24 mouse cellular contexts compared by ENCODE assay signal in the genomic region with DNA sequence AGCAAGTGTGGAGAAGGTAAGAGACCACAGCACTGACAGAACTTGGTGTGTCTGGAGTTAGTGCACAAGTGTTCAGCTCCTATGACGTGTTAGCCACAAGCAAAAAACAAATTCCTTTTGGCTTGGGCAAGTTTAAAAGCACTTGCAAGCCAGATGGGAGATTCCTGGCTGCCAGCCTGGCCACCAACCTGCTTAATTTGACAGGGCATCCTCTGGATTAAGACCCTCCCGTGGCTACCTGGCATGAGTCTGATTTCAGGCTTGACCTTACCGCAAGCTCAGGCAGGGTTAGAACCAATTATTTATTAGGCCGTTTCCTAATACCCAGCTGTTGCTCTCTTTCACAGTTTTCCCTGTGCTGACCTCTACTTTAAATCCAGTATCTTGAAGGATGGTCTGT. TPM values are rescaled to one million over a fixed set of nuclear protein-coding genes. Genes with fewer than 3 reads are reported as not detected.
DNase-seq lines count a peak whose midpoint lies in the region; ATAC-seq and TF ChIP-seq lines count a peak whose summit lies in the region.
"Had no signal": no experiment of that assay in that cellular context is flagged by ENCODE, and none has a peak within 500 bp of the region (broad histone marks: within the 10 kb centered on the region; RNA-seq: fewer than 3 reads in every experiment).

No protein-coding gene starts in this region.

- no peak overlapping the region for H3K4me3 ChIP-seq in forebrain, embryonic 10.5 days
- no peak overlapping the region for H3K4me3 ChIP-seq in forebrain, embryonic 11.5 days (ENCODE audit: low read depth, low read length)
- H3K4me3 ChIP-seq in lung, embryonic 15.5 days = no peak overlapping the region
- H3K4me3 ChIP-seq in stomach, embryonic 15.5 days (replicated peaks) = no peak overlapping the region
- H3K4me3 ChIP-seq in stomach, postnatal 0 days (ENCODE audit: low read depth, low read length) = no peak overlapping the region

- peaks cover 68% of the 10 kb centered on the region for H3K4me1 ChIP-seq in forebrain, embryonic 10.5 days
- H3K4me1 ChIP-seq in forebrain, embryonic 11.5 days (replicated peaks; ENCODE audit: control insufficient read depth, insufficient read depth, low read length) = peaks cover 26% of the 10 kb centered on the region; the same call in 1 of the 2 replicates
- peaks cover 51% of the 10 kb centered on the region for H3K4me1 ChIP-seq in lung, embryonic 15.5 days
- peaks cover 33% of the 10 kb centered on the region for H3K4me1 ChIP-seq in stomach, embryonic 15.5 days
- H3K4me1 ChIP-seq in stomach, postnatal 0 days (replicated peaks; ENCODE audit: control insufficient read depth, insufficient read depth) = peaks cover 2% of the 10 kb centered on the region; the same call in 1 of the 2 replicates

- H3K4me2 ChIP-seq in forebrain, embryonic 11.5 days (ENCODE audit: low read depth, low read length, severe bottlenecking) = no peak overlapping the region
- no peak overlapping the region for H3K4me2 ChIP-seq in lung, embryonic 15.5 days
- no peak overlapping the region for H3K4me2 ChIP-seq in stomach, embryonic 15.5 days
- H3K4me2 ChIP-seq in stomach, postnatal 0 days (replicated peaks; ENCODE audit: low read depth) = no peak overlapping the region

- ATAC-seq in forebrain, embryonic 11.5 days (replicated peaks; ENCODE audit: low FRiP score) = no peak
- no peak for ATAC-seq in lung, embryonic 15.5 days (ENCODE audit: borderline replicate concordance, extremely low read depth, low FRiP score, low TSS enrichment)
- ATAC-seq in stomach, embryonic 15.5 days (ENCODE audit: insufficient read depth, low FRiP score, low read depth) = no peak
- ATAC-seq in stomach, postnatal 0 days (ENCODE audit: low FRiP score, low TSS enrichment) = no peak
- ATAC-seq: CD4-positive, CD25-positive, alpha-beta regulatory T cell, adult 4 months; forebrain, embryonic 15.5 days had no signal

- WGBS in forebrain, embryonic 10.5 days = 78% methylated on average over 4 of the region's 4 CpGs
- 63% methylated on average over 4 of the region's 4 CpGs for WGBS in forebrain, embryonic 11.5 days
- 66% methylated on average over 4 of the region's 4 CpGs for WGBS in lung, embryonic 15.5 days
- 86% methylated on average over 4 of the region's 4 CpGs for WGBS in stomach, embryonic 15.5 days
- 73% methylated on average over 4 of the region's 4 CpGs for WGBS in stomach, postnatal 0 days

- peaks cover 31% of the 10 kb centered on the region for H3K27me3 ChIP-seq in forebrain, embryonic 10.5 days (ENCODE audit: poor library complexity, severe bottlenecking)
- H3K27me3 ChIP-seq in forebrain, embryonic 11.5 days (ENCODE audit: control insufficient read depth, insufficient read depth, low read length) = no peaks in the 10 kb centered on the region
- H3K27me3 ChIP-seq in lung, embryonic 15.5 days = no peaks in the 10 kb centered on the region
- no peaks in the 10 kb centered on the region for H3K27me3 ChIP-seq in stomach, embryonic 15.5 days (replicated peaks)
- H3K27me3 ChIP-seq in stomach, postnatal 0 days (ENCODE audit: control insufficient read depth, insufficient read depth, low read length) = no peaks in the 10 kb centered on the region
- H3K27me3 ChIP-seq: embryonic facial prominence, embryonic 15.5 days; forebrain, embryonic 15.5 days had no signal

- peak overlapping the region; percentile 97; the same call in 1 of the 2 replicates for H3K27ac ChIP-seq in forebrain, embryonic 10.5 days
- H3K27ac ChIP-seq in forebrain, embryonic 11.5 days (ENCODE audit: low read depth, low read length) = no peak overlapping the region
- H3K27ac ChIP-seq in lung, embryonic 15.5 days = 0 out of 2 replicates have a peak overlapping the region, but pooled peaks have one; percentile 10
- 0 out of 2 replicates have a peak overlapping the region, but pooled peaks have one; percentile 97 for H3K27ac ChIP-seq in stomach, embryonic 15.5 days
- H3K27ac ChIP-seq in stomach, postnatal 0 days (replicated peaks) = no peak overlapping the region; the same call in 1 of the 2 replicates
- H3K27ac ChIP-seq: forebrain, embryonic 15.5 days; hindbrain, embryonic 14.5 days; macrophage had no signal

- no peak for DNase-seq in forebrain, embryonic 10.5 days (ENCODE audit: extremely low spot score, low spot score)
- no peak for DNase-seq in forebrain, embryonic 11.5 days (ENCODE audit: low spot score)
- DNase-seq in lung, postnatal 36 days = no peak
- DNase-seq in stomach, postnatal 0 days (ENCODE audit: low spot score) = no peak
- no peak for DNase-seq in gastrocnemius, postnatal 14 days
- DNase-seq: adrenal gland, adult 8-10 months; cerebellum, adult 9-11 months; gastrocnemius, postnatal 36 days; heart, adult 18-20 months; kidney, postnatal 25 days; liver, embryonic 13.5 days; lung, adult 18-20 months; midbrain, embryonic 14.5 days; thymus, postnatal 14 days had no signal

- no peak for TF ChIP-seq CTCF in stomach, postnatal 0 days (IDR thresholded peaks at IDR 0.05; ENCODE audit: low read depth)

- no peaks in the 10 kb centered on the region for H3K36me3 ChIP-seq in forebrain, embryonic 10.5 days (replicated peaks)
- H3K36me3 ChIP-seq in forebrain, embryonic 11.5 days (ENCODE audit: control insufficient read depth, insufficient read depth, low read length) = no peaks in the 10 kb centered on the region
- no peaks in the 10 kb centered on the region for H3K36me3 ChIP-seq in lung, embryonic 15.5 days
- H3K36me3 ChIP-seq in stomach, embryonic 15.5 days = no peaks in the 10 kb centered on the region
- no peaks in the 10 kb centered on the region for H3K36me3 ChIP-seq in stomach, postnatal 0 days (ENCODE audit: control insufficient read depth, insufficient read depth, low read length)
- H3K36me3 ChIP-seq: embryonic facial prominence, embryonic 10.5 days; embryonic facial prominence, embryonic 15.5 days; forebrain, embryonic 15.5 days; kidney, embryonic 15.5 days; limb, embryonic 15.5 days; liver, embryonic 13.5 days had no signal

- H3K9me3 ChIP-seq in forebrain, embryonic 10.5 days = no peaks in the 10 kb centered on the region
- no peaks in the 10 kb centered on the region for H3K9me3 ChIP-seq in forebrain, embryonic 11.5 days (ENCODE audit: control insufficient read depth, low read length)
- H3K9me3 ChIP-seq in lung, embryonic 15.5 days = no peaks in the 10 kb centered on the region
- no peaks in the 10 kb centered on the region for H3K9me3 ChIP-seq in stomach, embryonic 15.5 days
- no peaks in the 10 kb centered on the region for H3K9me3 ChIP-seq in stomach, postnatal 0 days (ENCODE audit: control insufficient read depth, low read length)
- H3K9me3 ChIP-seq: embryonic facial prominence, embryonic 10.5 days; embryonic facial prominence, embryonic 15.5 days; forebrain, embryonic 15.5 days; kidney, embryonic 15.5 days; limb, embryonic 15.5 days; liver, embryonic 13.5 days had no signal

- no peak overlapping the region for H3K9ac ChIP-seq in forebrain, embryonic 11.5 days (ENCODE audit: low read length)
- H3K9ac ChIP-seq in lung, embryonic 15.5 days = no peak overlapping the region
- H3K9ac ChIP-seq in stomach, embryonic 15.5 days = no peak overlapping the region
- no peak overlapping the region for H3K9ac ChIP-seq in stomach, postnatal 0 days (ENCODE audit: low read length)
- H3K9ac ChIP-seq: embryonic facial prominence, embryonic 15.5 days; liver, embryonic 13.5 days had no signal

- intact Hi-C loops in gastrocnemius, postnatal 14 days (cut with DNase I; ENCODE audit: low total_unique reads) = loop anchor here (2.0 kb wide), 1 partner anchor 61 kb away; no protein-coding TSS in a partner anchor

- no peak for TF ChIP-seq EP300 in stomach, postnatal 0 days (optimal IDR thresholded peaks at IDR 0.05)

RNA-seq across cellular contexts. Expression of gene Nectin1, which starts 1.7 kb away (rescaled TPM):
- polyA plus RNA-seq in forebrain, embryonic 10.5 days (2016; fragmentation: Nextera tagmentation; extraction: Ambion mirVana) = 7.4 and 7.6 TPM in 2 replicates
- polyA plus RNA-seq in forebrain, embryonic 11.5 days (2014; fragmentation: Nextera tagmentation; extraction: Ambion mirVana) = 12.3 and 12.4 TPM in 2 replicates
- 5.2 and 5.5 TPM in 2 replicates for polyA plus RNA-seq in lung, embryonic 15.5 days (2015; fragmentation: Nextera tagmentation; extraction: Ambion mirVana)
- polyA plus RNA-seq in stomach, embryonic 15.5 days (2015; fragmentation: Nextera tagmentation; extraction: Ambion mirVana) = 7.0 and 9.3 TPM in 2 replicates
- polyA plus RNA-seq in stomach, postnatal 0 days (2015; fragmentation: Nextera tagmentation; extraction: Ambion mirVana) = 5.9 and 6.7 TPM in 2 replicates
- total RNA-seq in gastrocnemius, postnatal 14 days (2021) = 1 to 10 TPM; 4.5 to 6.7 TPM

Comparison
In these comparisons a context has a peak if more than half of its experiments do, and no peak if none do; other contexts are left out.
1. H3K27ac ChIP-seq: peak in forebrain, embryonic 10.5 days (single experiment), lung, embryonic 15.5 days (single experiment) and stomach, embryonic 15.5 days (single experiment); none in forebrain, embryonic 11.5 days (single experiment) and stomach, postnatal 0 days (single experiment).